Mouse (Mus musculus): ENCODE measurements around the gene Lyrm1. TPM values are rescaled to one million over a fixed set of nuclear protein-coding genes. Genes with fewer than 3 reads are reported as not detected.

The Lyrm1 gene
- total RNA-seq, 2 experiments from 2014 or later = 8.6 to 12.2 TPM

- DNase-seq = peak in 1 of 2 experiments; percentile 36
- intact Hi-C loops (cut with DNase I) = no loop called here
These were observed 64.3 kb downstream of the Lyrm1 start for GRCm38 (mm10) chr7:119960006-119960405.

- intact Hi-C loops (cut with DNase I) = no loop called here
- DNase-seq = no peak
These were observed 64.9 kb downstream of the Lyrm1 start for GRCm38 (mm10) chr7:119960546-119960945.

GRCm38 (mm10) chr7:119961107-119961506 is 65.4 kb downstream of the Lyrm1 start:
- peak; percentile 16 to 62 for DNase-seq
- intact Hi-C loops (cut with DNase I) = no loop called here

- intact Hi-C loops (cut with DNase I) = no loop called here
- no peak for DNase-seq
These were observed 69.5 kb downstream of the Lyrm1 start for GRCm38 (mm10) chr7:119965205-119965604.

GRCm38 (mm10) chr7:119965651-119966395 is 70.2 kb downstream of the Lyrm1 start:
- intact Hi-C loops (cut with DNase I) = no loop called here
- no peak for DNase-seq

- intact Hi-C loops (cut with DNase I) = no loop called here
- no peak for DNase-seq
These were observed 73.7 kb downstream of the Lyrm1 start for GRCm38 (mm10) chr7:119969320-119969719.

- intact Hi-C loops (cut with DNase I) = no loop called here
- DNase-seq = no peak
These were observed 78.6 kb downstream of the Lyrm1 start for GRCm38 (mm10) chr7:119974214-119974613.

- intact Hi-C loops (cut with DNase I) = no loop called here
These were observed 80.6 kb downstream of the Lyrm1 start for GRCm38 (mm10) chr7:119976256-119976655.

GRCm38 (mm10) chr7:119977574-119977973 is 81.9 kb downstream of the Lyrm1 start:
- intact Hi-C loops (cut with DNase I) = no loop called here

More at GRCm38 (mm10) chr7:119976256-119976655, 80.6 kb downstream of the Lyrm1 start:
- DNase-seq = peak in 1 of 2 experiments; percentile 18

GRCm38 (mm10) chr7:119978576-119978975 is 82.9 kb downstream of the Lyrm1 start:
- DNase-seq = no peak
- intact Hi-C loops (cut with DNase I) = no loop called here

More at GRCm38 (mm10) chr7:119977574-119977973, 81.9 kb downstream of the Lyrm1 start:
- no peak for DNase-seq

GRCm38 (mm10) chr7:119980170-119980569 is 84.5 kb downstream of the Lyrm1 start:
- intact Hi-C loops (cut with DNase I) = no loop called here
- DNase-seq = no peak

- DNase-seq = no peak
- intact Hi-C loops (cut with DNase I) = no loop called here
These were observed 89.7 kb downstream of the Lyrm1 start for GRCm38 (mm10) chr7:119985279-119985912.

- intact Hi-C loops (cut with DNase I) = no loop called here
- DNase-seq = no peak
These were observed 101.4 kb downstream of the Lyrm1 start for GRCm38 (mm10) chr7:119997066-119997465.

Other genes with a start within 250 kb of the Lyrm1 start
- gene Acsm4, start 205.8 kb upstream of the Lyrm1 start, total RNA-seq (2021) = not detected
- gene Thumpd1, start 175.1 kb upstream of the Lyrm1 start, total RNA-seq (2021) = 10 to 100 TPM; 11.4 to 15.9 TPM
- under 1 TPM; 0.25 to 0.54 TPM for gene Acsm3, start 134.9 kb upstream of the Lyrm1 start, total RNA-seq (2021)
- 1 to 10 TPM in 1 of 2 experiments, under 1 TPM in 1; 0.54 to 1.6 TPM for gene Rexo5, start 101.9 kb upstream of the Lyrm1 start, total RNA-seq (2021)
- 1 to 10 TPM in 1 of 2 experiments, under 1 TPM in 1; 0.54 to 1.5 TPM for gene Eri2, start 101.8 kb upstream of the Lyrm1 start, total RNA-seq (2021)
- 10 to 100 TPM; 12.3 to 16.2 TPM for gene Dcun1d3, start 437 bp downstream of the Lyrm1 start, total RNA-seq (2021)
- under 1 TPM; 0.10 to 0.17 TPM for gene Dnah3, start 199.4 kb downstream of the Lyrm1 start, total RNA-seq (2021)
- gene Tmem159, start 206.5 kb downstream of the Lyrm1 start, total RNA-seq (2021) = 1 to 10 TPM; 8.1 to 8.3 TPM
- under 1 TPM; 0.17 to 0.33 TPM for gene Zp2, start 249.4 kb downstream of the Lyrm1 start, total RNA-seq (2021)